Mouse (Mus musculus): ENCODE measurements at regions not wholly inside any gene's neighbourhood (a gene's known extent, or its start where the extent isn't known, plus 50 kb on each side); places are given as distances from the start of the nearest gene placed in this dataset.

- DNase-seq (ENCODE audit: low spot score in 2 of 2), result no peak
Measured at GRCm38 (mm10) chr2:21044781-21045180, 76.1 kb upstream of the Arhgap21 start.

DNA sequence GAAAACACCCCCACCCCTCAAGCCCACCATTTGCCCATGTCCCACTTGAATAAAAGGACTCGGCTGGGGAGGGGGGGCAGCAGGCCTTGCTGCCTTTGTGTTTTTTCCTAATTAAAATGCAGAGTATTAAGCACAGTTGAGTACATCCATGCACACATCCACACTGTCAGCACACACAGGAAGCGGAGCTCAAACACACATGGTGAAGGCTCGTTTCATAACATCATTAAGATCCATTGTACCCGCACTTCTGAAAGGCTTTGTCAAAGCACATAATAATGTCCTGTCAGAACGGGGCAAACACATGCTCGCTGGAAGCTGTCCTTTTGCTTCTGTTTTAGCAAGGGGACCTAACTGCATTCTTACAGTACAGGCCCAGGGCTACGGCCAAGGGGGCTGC, 75.3 kb upstream of the Arhgap21 start:
- DNase-seq (ENCODE audit: low spot score in 2 of 2), result no peak

DNA sequence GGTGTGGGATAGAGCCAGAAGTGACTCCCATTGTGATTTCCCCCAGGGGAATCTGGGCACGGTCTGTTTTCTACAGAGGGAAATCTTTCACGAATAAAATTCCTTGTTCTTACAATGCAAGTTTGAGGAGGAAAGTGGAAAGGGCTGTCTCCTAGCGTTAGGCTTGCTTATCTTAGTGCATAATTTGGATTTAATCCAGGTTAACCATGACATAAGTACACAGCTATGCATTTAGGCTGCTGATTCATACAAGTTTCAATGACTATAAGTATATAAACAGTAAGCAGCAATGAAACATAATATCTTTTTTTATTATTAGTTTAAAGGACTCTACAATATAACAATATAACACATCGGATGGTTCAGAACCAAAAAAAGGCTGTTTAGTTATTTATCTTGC, 74.6 kb upstream of the Arhgap21 start:
- DNase-seq (ENCODE audit: low spot score in 2 of 2), result no peak

DNA sequence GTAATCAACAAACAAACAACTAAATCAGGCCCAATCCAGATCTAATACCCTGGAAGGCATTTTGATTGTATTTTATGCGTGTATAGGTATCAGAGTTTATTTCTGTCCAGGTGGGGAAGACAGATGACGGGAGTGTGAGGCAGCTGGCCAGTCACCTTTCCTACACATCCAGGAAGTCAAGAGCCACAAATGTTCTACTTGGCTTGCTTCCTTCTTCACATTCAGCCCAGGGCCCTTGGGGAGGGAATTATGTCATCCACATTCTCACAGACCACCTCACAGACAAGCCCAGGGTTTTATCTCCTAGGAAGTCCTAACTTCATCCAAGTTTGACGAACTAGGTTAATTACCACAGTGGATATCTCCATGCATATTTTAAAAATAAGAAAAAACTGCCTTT, 68.9 kb upstream of the Arhgap21 start:
- no peak for DNase-seq (ENCODE audit: low spot score in 2 of 2)

GRCm38 (mm10) chr2:21037181-21037580, 68.5 kb upstream of the Arhgap21 start:
- DNase-seq (ENCODE audit: low spot score in 2 of 2), result no peak

DNA sequence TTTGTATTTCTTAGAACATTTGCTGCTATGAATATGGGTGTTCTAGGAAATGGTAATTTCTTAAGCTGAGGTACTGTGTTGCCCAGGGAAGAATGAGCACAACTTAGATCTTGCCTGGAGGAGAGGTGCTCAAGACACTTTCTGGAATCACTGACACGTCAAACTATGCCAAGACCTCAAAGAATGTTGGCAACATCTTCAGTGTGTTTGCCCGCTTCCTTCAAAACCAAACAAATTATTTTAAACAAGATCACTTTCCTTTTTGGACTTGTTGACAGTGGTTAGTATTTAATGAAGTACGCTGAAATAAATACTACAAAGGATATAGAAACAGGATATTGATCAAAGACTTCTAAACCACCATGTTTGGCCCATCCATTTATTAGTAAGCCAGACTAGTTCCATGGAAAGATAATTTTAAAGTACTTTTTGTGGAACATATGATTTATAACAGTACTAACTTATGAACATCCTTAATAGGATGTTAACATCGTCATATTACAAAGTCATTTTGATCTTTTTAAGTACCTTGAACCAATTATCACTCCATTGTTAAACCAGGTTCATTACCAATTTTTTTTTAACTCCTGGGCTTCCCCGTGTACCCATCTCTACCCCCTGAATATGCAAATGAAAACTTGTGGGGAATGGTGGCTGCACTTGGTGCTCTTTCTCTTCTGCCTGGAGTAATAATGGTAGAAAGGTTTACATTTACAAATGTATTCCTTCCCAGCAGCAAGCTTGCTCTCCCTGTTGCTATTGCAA, 67.4 kb upstream of the Arhgap21 start:
- DNase-seq (ENCODE audit: low spot score in 2 of 2), result no peak

GRCm38 (mm10) chr2:21034651-21035050, 66.0 kb upstream of the Arhgap21 start:
- DNase-seq (ENCODE audit: low spot score in 2 of 2), result peak in 1 of 2 experiments; percentile 31

DNA sequence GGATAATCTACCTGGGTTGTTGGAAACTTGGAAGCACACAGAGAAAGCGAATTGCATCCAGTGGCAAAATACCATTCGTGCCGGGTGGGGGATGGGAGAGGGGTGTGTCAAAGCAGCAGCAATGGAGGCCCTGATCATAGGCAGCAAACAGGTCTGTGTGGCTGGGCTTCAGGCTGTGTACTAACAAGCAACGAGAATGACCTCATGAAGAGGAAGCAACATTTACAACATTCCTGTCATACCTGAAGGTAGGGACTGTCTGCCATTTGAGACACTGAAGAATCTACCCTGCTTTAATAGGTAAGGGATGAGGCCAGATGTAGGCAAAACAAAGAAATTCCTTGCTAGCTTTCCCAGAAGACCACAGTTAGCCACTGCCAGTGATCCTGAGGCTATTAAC, 62.0 kb upstream of the Arhgap21 start:
- no peak for DNase-seq (ENCODE audit: low spot score in 2 of 2)

GRCm38 (mm10) chr2:21029391-21030010, 60.8 kb upstream of the Arhgap21 start:
- DNase-seq (ENCODE audit: low spot score in 2 of 2), result no peak

GRCm38 (mm10) chr2:21028605-21029004, 59.9 kb upstream of the Arhgap21 start:
- DNase-seq (ENCODE audit: low spot score in 2 of 2), result peak in 1 of 2 experiments; percentile 33

- no peak for DNase-seq (ENCODE audit: low spot score in 2 of 2)
Measured at GRCm38 (mm10) chr2:21018535-21018934, 49.9 kb upstream of the Arhgap21 start.

Measured in layer of hippocampus, postnatal 10 days (tissue).